Mouse (Mus musculus) heart, embryonic 12.5 days (tissue): ENCODE results near the gene S100a5. TPM values are rescaled to one million over a fixed set of nuclear protein-coding genes. Genes with fewer than 3 reads are reported as not detected.

ENCODE experiments used
- ATAC-seq: fragments of 200-750 bp; cut with Nextera tagmentation; 2 replicates; pipeline ENCODE4 v1.8.0; 2017; ENCODE audit warnings: moderate TSS enrichment, moderate library complexity; ENCODE audit not compliant: insufficient number of reproducible peaks, low FRiP score
- H3K27ac ChIP-seq: fragments of 300-500 bp; sonication (generic); 2 replicates; pipeline ENCODE4 v1.5.1; 2016; ENCODE audit warnings: mild to moderate bottlenecking, moderate library complexity; ENCODE audit not compliant: poor library complexity, severe bottlenecking
- H3K27me3 ChIP-seq: fragments of 300-500 bp; sonication (generic); replicated peaks from 2 replicates; pipeline ENCODE4 v1.6.1; 2016; ENCODE audit warnings: mild to moderate bottlenecking, moderate library complexity
- H3K36me3 ChIP-seq: fragments of 300-500 bp; sonication (generic); 2 replicates; pipeline ENCODE4 v1.6.1; 2016; ENCODE audit warnings: mild to moderate bottlenecking, moderate library complexity
- H3K4me1 ChIP-seq: fragments of 300-500 bp; sonication (generic); replicated peaks from 2 replicates; pipeline ENCODE4 v1.6.1; 2016; ENCODE audit warnings: mild to moderate bottlenecking
- H3K4me2 ChIP-seq: fragments of 300-500 bp; sonication (generic); 2 replicates; pipeline ENCODE4 v1.6.1; 2016; ENCODE audit warnings: mild to moderate bottlenecking, moderate library complexity
- H3K4me3 ChIP-seq: fragments of 300-500 bp; sonication (generic); 2 replicates; pipeline ENCODE4 v1.5.1; 2016; ENCODE audit warnings: mild to moderate bottlenecking
- H3K9ac ChIP-seq: fragments of 300-500 bp; sonication (generic); 2 replicates; pipeline ENCODE4 v1.6.1; 2016; ENCODE audit warnings: mild to moderate bottlenecking, moderate library complexity
- H3K9me3 ChIP-seq: fragments of 300-500 bp; sonication (generic); replicated peaks from 2 replicates; pipeline ENCODE4 v1.6.1; 2016; ENCODE audit warnings: mild to moderate bottlenecking, moderate library complexity
- WGBS: fragments of 180-500 bp; shearing (Covaris S2); methylation state at CpG from one replicate; pipeline ENCODE4 v1.1.7; 2016; 5-methylcytosine and 5-hydroxymethylcytosine counted together
- polyA plus RNA-seq: library from polyadenylated mRNA; unstranded; fragments of >200 nt; fragmentation: Nextera tagmentation; extraction: Ambion mirVana; gene quantifications from 2 replicates; pipeline ENCODE4 v1.2.1, GENCODE M21; 2016

S100a5 gene
- polyA plus RNA-seq, 1 experiment from 2014 or later, result not detected

DNA sequence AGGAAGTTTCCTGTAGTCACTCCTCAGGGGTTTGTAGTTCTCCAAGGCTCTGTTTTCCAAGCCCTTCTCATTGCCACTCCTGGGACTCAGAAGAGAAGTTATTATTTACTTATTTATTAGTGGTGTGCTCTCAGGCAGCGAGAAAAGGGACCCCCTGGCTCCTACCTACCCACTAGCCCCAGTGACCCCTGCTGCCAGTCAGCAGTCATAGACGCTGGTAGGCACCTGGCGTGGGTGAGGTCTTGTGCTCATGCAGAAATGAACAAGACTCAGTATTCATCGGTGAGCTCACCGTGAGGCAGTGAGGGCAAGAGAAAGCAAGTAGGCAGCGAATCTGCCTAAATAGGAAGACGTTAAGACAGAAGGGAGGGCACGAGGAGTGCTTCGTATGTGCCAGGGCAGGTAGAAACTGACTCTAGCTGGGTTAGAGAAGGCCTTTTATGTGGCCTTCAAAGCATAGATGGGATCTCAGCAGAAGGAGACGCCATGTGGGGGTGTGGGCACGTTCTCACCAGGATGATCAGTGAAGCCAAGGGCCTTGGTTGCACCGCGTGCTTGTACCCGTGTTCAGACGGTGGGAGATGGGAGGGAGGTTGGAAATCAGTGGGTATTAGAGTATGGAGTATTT is 22.2 kb upstream of the S100a5 start:
- Histone ChIP-seq H3K4me2 (no peak overlapping the region), H3K4me1 (peaks cover 26% of the 10 kb centered on the region), H3K9ac (no peak overlapping the region), H3K36me3 (no peaks in the 10 kb centered on the region), H3K9me3 (no peaks in the 10 kb centered on the region), H3K27me3 (no peaks in the 10 kb centered on the region), H3K27ac (no peak overlapping the region), H3K4me3 (no peak overlapping the region)
- ATAC-seq, result no peak
- 81% methylated on average over 15 of the region's 15 CpGs for whole genome bisulfite sequencing

DNA sequence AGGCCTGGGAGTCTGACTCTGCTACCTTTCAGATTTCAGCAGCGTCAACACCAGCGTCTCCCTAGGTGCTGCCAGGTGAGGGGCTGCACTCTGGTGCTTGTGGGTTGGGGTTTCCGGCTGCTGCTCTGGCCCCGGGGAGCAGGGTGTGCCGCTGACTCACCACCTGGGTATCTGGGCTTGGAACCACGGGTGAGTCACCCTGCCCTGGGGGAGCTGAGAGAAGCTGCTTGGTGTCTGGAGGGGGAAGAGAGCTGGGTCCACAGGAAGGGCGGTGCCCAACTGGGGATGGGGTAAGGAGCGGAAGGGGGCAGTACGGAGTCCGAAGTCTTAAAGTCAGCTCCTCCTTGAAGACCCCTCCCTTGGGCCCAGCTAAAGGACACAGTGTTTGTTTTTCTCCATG is 21.4 kb upstream of the S100a5 start:
- Histone ChIP-seq H3K9ac (no peak overlapping the region), H3K4me1 (peaks cover 26% of the 10 kb centered on the region), H3K4me2 (no peak overlapping the region), H3K4me3 (no peak overlapping the region), H3K36me3 (no peaks in the 10 kb centered on the region), H3K27ac (no peak overlapping the region; the same call in 1 of the 2 replicates), H3K9me3 (no peaks in the 10 kb centered on the region), H3K27me3 (no peaks in the 10 kb centered on the region)
- no peak for ATAC-seq
- 41% methylated on average over 10 of the region's 10 CpGs for WGBS

DNA sequence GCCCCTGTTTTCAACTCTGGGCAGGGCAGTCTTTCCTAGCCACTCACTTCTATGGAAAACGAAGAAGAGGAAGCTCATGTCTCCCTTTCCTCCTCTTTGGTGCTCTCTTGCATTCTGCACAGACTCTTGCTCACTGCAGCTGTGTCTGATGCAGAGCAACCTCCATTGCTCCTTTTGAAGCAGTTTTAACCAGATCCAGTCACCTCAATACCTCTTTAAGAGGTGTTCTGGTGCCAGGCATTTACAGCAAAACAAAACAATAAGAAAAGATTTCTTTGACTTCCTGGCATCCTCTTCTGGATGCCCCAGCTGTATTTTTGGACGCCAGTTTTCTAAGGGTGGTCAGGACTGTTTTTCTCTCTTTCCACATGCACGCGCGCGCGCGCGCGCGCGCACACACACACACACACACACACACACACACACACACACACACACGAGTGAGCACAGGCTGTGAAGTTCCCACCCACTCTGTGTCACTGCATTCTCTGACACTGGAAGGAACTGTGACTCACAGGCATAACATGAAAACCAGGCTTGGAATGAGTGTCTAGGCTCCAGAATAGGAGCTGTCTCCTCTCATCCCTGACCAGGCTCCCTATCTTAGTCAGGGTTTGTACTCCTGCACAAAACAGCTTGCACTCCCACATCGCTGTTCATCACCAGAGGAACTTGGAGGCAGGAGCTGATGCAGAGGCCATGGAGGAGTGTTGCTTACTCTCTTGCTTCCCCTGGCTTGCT is 20.8 kb upstream of the S100a5 start:
- Histone ChIP-seq H3K4me1 (peaks cover 26% of the 10 kb centered on the region), H3K27ac (no peak overlapping the region), H3K4me2 (no peak overlapping the region), H3K4me3 (no peak overlapping the region), H3K36me3 (no peaks in the 10 kb centered on the region), H3K9me3 (no peaks in the 10 kb centered on the region), H3K9ac (no peak overlapping the region), H3K27me3 (no peaks in the 10 kb centered on the region)
- WGBS, result 79% methylated on average over 14 of the region's 14 CpGs
- ATAC-seq, result no peak

DNA sequence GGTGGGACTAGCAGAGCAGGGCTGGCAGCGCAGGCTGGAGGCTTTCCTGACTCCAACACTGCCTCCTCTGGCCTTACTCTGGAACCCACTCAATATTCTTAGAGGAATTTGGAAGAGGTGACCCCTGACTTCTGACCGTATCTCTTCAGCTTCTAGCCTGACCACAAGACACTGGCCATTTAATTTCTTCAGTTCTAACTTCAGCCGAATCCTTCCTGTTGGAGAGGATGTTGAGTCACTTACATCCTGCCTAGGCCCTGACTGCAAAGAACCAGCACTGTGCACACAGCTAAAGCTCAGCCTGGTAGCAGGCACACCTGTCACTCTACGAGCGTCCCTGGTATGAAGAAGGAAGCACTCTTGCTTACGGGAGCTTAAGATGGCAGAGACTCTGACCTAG is 18.9 kb upstream of the S100a5 start:
- Histone ChIP-seq H3K4me2 (no peak overlapping the region), H3K27ac (no peak overlapping the region), H3K27me3 (no peaks in the 10 kb centered on the region), H3K4me3 (no peak overlapping the region), H3K4me1 (peaks cover 15% of the 10 kb centered on the region), H3K36me3 (no peaks in the 10 kb centered on the region), H3K9ac (no peak overlapping the region), H3K9me3 (0 out of 2 replicates have a peak, but pooled peaks cover 8% of the 10 kb centered on the region)
- no peak for ATAC-seq
- WGBS, result 64% methylated on average over 6 of the region's 6 CpGs

DNA sequence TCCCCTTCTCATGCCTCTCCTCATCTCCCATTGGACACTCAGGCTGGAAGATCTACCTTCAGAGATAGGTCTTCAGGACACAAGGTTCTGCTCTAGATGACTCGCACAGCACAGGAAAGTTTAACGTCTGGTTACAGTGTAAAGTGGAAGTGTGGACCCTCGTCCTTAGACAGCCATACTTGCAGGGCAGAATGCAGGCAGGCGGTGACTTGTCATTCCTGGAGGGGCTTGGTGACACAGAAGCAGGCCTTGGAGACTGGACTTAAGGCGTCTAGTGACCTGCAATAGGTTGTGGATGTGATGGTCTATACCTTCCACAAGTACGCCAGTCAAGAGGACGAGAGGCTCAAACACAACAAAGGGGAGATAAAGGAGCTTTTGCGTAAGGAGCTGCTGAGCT is 18.4 kb upstream of the S100a5 start, which contains the start of gene S100a2:
S100a2 (plus strand) TSS at position 301 of the 400 bp plus-strand sequence.
- no peak within 1 kb of the TSS for H3K27ac ChIP-seq
- 76% methylated on average over 8 of the region's 8 CpGs for WGBS

DNA sequence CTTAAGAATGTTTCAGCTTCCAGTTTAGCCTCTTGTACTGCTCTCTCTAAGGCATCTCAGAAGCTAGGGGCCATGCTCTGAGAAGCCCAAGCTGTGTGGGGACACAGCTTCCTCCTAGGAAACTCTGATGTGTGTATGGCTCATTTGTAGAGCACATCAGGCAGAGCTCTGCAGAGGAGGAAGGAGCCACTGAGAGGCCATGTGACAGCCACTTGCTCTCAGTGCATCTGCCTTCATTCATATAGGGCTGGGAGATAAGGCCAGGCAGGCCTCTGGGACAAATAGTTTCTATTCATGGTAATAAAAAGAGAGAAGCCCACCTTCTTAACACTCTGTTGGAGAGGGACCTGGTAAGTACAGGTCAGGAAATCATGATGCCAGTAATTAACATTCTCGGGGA is 13.9 kb upstream of the S100a5 start:
- H3K4me3 ChIP-seq, result no peak overlapping the region
- no peaks in the 10 kb centered on the region for H3K27me3 ChIP-seq
- H3K4me1 ChIP-seq, result 0 out of 2 replicates have a peak, but pooled peaks cover 3% of the 10 kb centered on the region
- ATAC-seq, result no peak
- 64% methylated on average over 1 of the region's 1 CpGs for WGBS
- no peak overlapping the region for H3K27ac ChIP-seq
- H3K4me2 ChIP-seq, result no peak overlapping the region
- no peaks in the 10 kb centered on the region for H3K36me3 ChIP-seq
- peaks cover 8% of the 10 kb centered on the region; the same call in 1 of the 2 replicates for H3K9me3 ChIP-seq
- no peak overlapping the region for H3K9ac ChIP-seq

More for the DNA sequence above, 18.4 kb upstream of the S100a5 start, which contains the start of gene S100a2:
- H3K36me3 ChIP-seq, result no peaks in the 10 kb centered on the region
- peaks cover 14% of the 10 kb centered on the region for H3K4me1 ChIP-seq
- 0 out of 2 replicates have a peak, but pooled peaks cover 8% of the 10 kb centered on the region for H3K9me3 ChIP-seq
- H3K4me3 ChIP-seq, result no peak within 1 kb of the TSS
- no peak within 1 kb of the TSS for H3K4me2 ChIP-seq
- no peak for ATAC-seq
- H3K27me3 ChIP-seq, result no peaks in the 10 kb centered on the region
- H3K9ac ChIP-seq, result no peak within 1 kb of the TSS

DNA sequence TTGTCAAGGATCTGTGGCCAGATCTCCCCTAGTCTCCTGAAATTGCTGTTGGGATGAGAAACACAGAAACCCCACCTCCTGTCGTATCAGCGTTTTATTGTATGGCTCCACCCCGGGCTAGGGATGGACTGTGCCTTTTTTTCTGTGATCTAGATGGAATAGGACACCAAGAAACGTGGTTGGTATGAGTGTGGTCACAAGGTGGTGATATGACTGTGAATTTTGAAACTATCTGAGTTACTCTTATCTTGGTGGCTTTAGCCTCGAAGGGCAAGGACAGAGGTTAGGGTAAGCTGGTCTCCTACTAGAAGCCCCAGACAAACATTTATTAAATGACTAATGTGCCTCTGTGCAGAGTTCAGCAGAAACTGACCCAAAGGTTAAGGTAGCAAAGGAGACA is 12.8 kb upstream of the S100a5 start:
- Histone ChIP-seq H3K27me3 (no peaks in the 10 kb centered on the region), H3K27ac (no peak overlapping the region), H3K4me2 (no peak overlapping the region), H3K9me3 (peaks cover 8% of the 10 kb centered on the region; the same call in 1 of the 2 replicates), H3K4me3 (no peak overlapping the region), H3K9ac (no peak overlapping the region), H3K36me3 (no peaks in the 10 kb centered on the region), H3K4me1 (peaks cover 3% of the 10 kb centered on the region; the same call in 1 of the 2 replicates)
- 59% methylated on average over 5 of the region's 5 CpGs for WGBS
- ATAC-seq, result no peak

DNA sequence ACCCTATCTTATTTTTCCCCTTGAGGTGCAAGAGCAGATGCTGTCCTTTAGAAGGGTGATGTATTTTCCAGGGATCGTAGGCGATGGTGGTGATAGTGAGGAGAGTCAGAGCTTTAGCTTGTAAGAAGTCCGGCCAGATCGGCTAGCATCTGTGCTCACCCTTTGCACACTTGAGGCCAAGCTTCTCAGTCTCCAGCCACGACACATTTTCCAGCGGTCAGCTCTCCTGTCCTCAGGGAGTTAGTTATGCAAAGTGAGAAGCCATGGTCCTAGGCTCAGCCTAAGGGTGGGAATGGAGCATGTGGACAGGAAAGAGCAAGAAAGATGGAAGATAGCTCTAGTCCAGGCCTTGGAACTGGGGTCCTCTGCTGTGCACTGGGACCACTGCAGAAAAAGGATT is 11.5 kb upstream of the S100a5 start:
- no peak for ATAC-seq
- WGBS, result 89% methylated on average over 6 of the region's 6 CpGs
- no peak overlapping the region for H3K4me2 ChIP-seq

DNA sequence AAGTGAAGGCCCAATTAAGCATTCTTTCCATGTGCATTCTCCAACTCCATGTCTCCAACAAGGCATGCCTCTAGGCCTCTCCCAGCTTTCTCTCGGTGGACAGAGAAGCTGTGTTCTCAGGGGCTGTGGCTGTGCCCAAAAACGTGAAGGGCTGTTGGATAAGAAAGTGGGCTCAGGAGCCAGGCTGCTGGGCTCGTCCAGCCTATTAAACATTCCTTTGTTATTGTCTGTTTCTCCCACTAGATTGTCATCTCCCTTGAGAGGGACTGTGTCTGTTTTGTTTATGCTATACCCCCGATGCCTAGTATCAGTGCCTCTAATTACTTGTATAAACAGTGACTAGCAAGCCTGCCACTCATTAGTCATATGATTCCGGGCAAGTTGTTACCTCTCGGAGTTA is 10.6 kb upstream of the S100a5 start:
- ATAC-seq, result no peak
- Histone ChIP-seq H3K36me3 (no peaks in the 10 kb centered on the region), H3K27me3 (no peaks in the 10 kb centered on the region), H3K4me2 (no peak overlapping the region), H3K27ac (no peak overlapping the region), H3K4me3 (no peak overlapping the region), H3K9ac (no peak overlapping the region), H3K9me3 (peaks cover 8% of the 10 kb centered on the region; the same call in 1 of the 2 replicates), H3K4me1 (peaks cover 10% of the 10 kb centered on the region; the same call in 1 of the 2 replicates)
- 36% methylated on average over 6 of the region's 6 CpGs for WGBS

More for the DNA sequence above, 11.5 kb upstream of the S100a5 start:
- Histone ChIP-seq H3K27me3 (no peaks in the 10 kb centered on the region), H3K4me3 (no peak overlapping the region), H3K9ac (no peak overlapping the region), H3K4me1 (peaks cover 9% of the 10 kb centered on the region; the same call in 1 of the 2 replicates), H3K9me3 (peaks cover 8% of the 10 kb centered on the region; the same call in 1 of the 2 replicates), H3K27ac (no peak overlapping the region), H3K36me3 (no peaks in the 10 kb centered on the region)

DNA sequence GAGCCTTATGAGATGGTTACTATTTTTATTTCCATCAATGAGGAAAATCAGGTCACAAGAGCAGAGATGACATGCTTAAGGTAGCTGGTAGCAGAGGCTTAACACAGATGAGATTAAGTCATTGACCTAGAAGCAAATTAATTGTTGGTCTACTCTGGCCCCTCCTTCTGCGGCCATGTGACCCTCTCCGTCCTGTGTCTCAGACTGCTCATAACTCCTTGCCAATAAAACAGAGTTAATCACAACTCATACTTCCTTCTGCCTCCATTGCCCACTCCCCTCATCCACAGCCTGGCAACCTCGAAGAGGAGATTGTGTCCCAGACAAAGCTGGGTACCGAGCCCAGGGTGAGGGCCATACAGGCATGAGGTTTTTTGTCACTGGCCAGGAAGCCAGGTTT is 10.1 kb upstream of the S100a5 start:
- H3K4me1 ChIP-seq, result peaks cover 12% of the 10 kb centered on the region; the same call in 1 of the 2 replicates
- no peaks in the 10 kb centered on the region for H3K27me3 ChIP-seq
- no peak overlapping the region for H3K4me3 ChIP-seq
- no peak overlapping the region for H3K9ac ChIP-seq
- ATAC-seq, result no peak
- 77% methylated on average over 4 of the region's 4 CpGs for WGBS
- H3K9me3 ChIP-seq, result peaks cover 5% of the 10 kb centered on the region; the same call in 1 of the 2 replicates
- H3K27ac ChIP-seq, result no peak overlapping the region
- no peaks in the 10 kb centered on the region for H3K36me3 ChIP-seq
- no peak overlapping the region for H3K4me2 ChIP-seq

DNA sequence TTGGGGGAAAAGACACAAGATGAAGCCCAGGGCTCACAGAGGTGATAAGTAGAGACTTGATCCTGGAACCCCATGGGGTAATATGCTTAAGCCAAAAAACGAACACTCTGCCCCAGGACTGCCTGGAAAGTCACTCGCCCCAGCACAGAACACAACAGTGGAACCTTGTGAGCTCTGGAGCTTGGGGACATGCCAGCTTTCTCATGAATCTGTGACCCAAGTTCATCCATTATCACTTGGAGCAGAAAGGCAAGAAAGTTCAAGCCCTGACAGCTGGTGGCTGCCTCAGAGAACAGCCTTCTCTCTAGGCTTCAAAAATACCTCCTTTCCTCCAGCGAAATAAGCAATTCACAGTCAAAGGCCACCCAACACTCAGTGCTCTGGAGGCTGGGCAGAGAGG is 8.9 kb upstream of the S100a5 start:
- Histone ChIP-seq H3K36me3 (no peaks in the 10 kb centered on the region), H3K9ac (no peak overlapping the region), H3K27ac (no peak overlapping the region), H3K4me1 (peaks cover 22% of the 10 kb centered on the region), H3K4me2 (no peak overlapping the region), H3K9me3 (no peaks in the 10 kb centered on the region; the same call in 1 of the 2 replicates), H3K27me3 (no peaks in the 10 kb centered on the region), H3K4me3 (no peak overlapping the region)
- no peak for ATAC-seq
- WGBS, result 67% methylated on average over 3 of the region's 3 CpGs
